Mouse (Mus musculus) hindbrain, embryonic 15.5 days (tissue): ENCODE measurements at regions not wholly inside any gene's neighbourhood (a gene's known extent, or its start where the extent isn't known, plus 50 kb on each side); places are given as distances from the start of the nearest gene placed in this dataset.
"Not testable (repeated sequence)": the region's sequence is repeated elsewhere in the genome, so short reads cannot be mapped to it uniquely, and the experiment has no call there.

ENCODE experiments used
- ATAC-seq: fragments of 200-750 bp; cut with Nextera tagmentation; 2 replicates; pipeline ENCODE4 v1.8.0; 2017; ENCODE audit warnings: low read depth, moderate number of reproducible peaks, moderate TSS enrichment; ENCODE audit not compliant: low FRiP score
- H3K27ac ChIP-seq: fragments of 300-500 bp; sonication (generic); replicated peaks from 2 replicates; pipeline ENCODE4 v1.5.1; 2015; ENCODE audit warnings: mild to moderate bottlenecking, inconsistent platforms
- H3K27me3 ChIP-seq: fragments of 300-500 bp; sonication (generic); 2 replicates; pipeline ENCODE4 v1.6.1; 2015; ENCODE audit warnings: control low read depth, inconsistent platforms
- H3K36me3 ChIP-seq: fragments of 300-500 bp; sonication (generic); 2 replicates; pipeline ENCODE4 v1.6.1; 2015; ENCODE audit warnings: control low read depth, inconsistent platforms
- H3K4me1 ChIP-seq: fragments of 300-500 bp; sonication (generic); replicated peaks from 2 replicates; pipeline ENCODE4 v1.6.1; 2015; ENCODE audit warnings: control low read depth, inconsistent platforms
- H3K4me2 ChIP-seq: fragments of 300-500 bp; sonication (generic); 2 replicates; pipeline ENCODE4 v1.6.1; 2015; ENCODE audit warnings: moderate library complexity, mild to moderate bottlenecking, inconsistent platforms
- H3K4me3 ChIP-seq: fragments of 300-500 bp; sonication (generic); 2 replicates; pipeline ENCODE4 v1.5.1; 2015; ENCODE audit warnings: mild to moderate bottlenecking, inconsistent platforms
- H3K9ac ChIP-seq: fragments of 300-500 bp; sonication (generic); 2 replicates; pipeline ENCODE4 v1.6.1; 2015; ENCODE audit warnings: inconsistent platforms
- H3K9me3 ChIP-seq: fragments of 300-500 bp; sonication (generic); 2 replicates; pipeline ENCODE4 v1.6.1; 2016; ENCODE audit warnings: control low read depth, inconsistent platforms
- WGBS: fragments of 180-500 bp; shearing (Covaris S2); methylation state at CpG from one replicate; pipeline ENCODE4 v1.1.7; 2015; 5-methylcytosine and 5-hydroxymethylcytosine counted together

GRCm38 (mm10) chr6:143442361-143442760, 275.3 kb downstream of the Etnk1 start:
- no peak for ATAC-seq
- H3K27ac ChIP-seq = no peak overlapping the region
- no peaks in the 10 kb centered on the region for H3K27me3 ChIP-seq
- no peak overlapping the region for H3K4me2 ChIP-seq
- H3K4me3 ChIP-seq = no peak overlapping the region
- no peaks in the 10 kb centered on the region for H3K9me3 ChIP-seq
- no peak overlapping the region for H3K9ac ChIP-seq
- peaks cover 14% of the 10 kb centered on the region for H3K4me1 ChIP-seq
- 86% methylated on average over 8 of the region's 8 CpGs for WGBS
- no peaks in the 10 kb centered on the region for H3K36me3 ChIP-seq

GRCm38 (mm10) chr6:143443446-143443845, 276.4 kb downstream of the Etnk1 start:
- Histone ChIP-seq H3K27ac (no peak overlapping the region), H3K4me2 (no peak overlapping the region), H3K9ac (no peak overlapping the region), H3K36me3 (no peaks in the 10 kb centered on the region), H3K27me3 (no peaks in the 10 kb centered on the region), H3K4me1 (0 out of 2 replicates have a peak, but pooled peaks cover 3% of the 10 kb centered on the region), H3K4me3 (no peak overlapping the region), H3K9me3 (no peaks in the 10 kb centered on the region)
- 91% methylated on average over 6 of the region's 6 CpGs for WGBS
- ATAC-seq = no peak

GRCm38 (mm10) chr6:143444782-143445181, 277.8 kb downstream of the Etnk1 start:
- Histone ChIP-seq H3K4me1 (no peaks in the 10 kb centered on the region), H3K9ac (no peak overlapping the region), H3K27ac (no peak overlapping the region), H3K4me2 (no peak overlapping the region), H3K9me3 (no peaks in the 10 kb centered on the region), H3K27me3 (no peaks in the 10 kb centered on the region), H3K36me3 (no peaks in the 10 kb centered on the region), H3K4me3 (no peak overlapping the region)
- 82% methylated on average over 3 of the region's 3 CpGs for WGBS
- no peak for ATAC-seq

- Histone ChIP-seq H3K27ac (no peak overlapping the region), H3K9ac (no peak overlapping the region), H3K4me3 (no peak overlapping the region), H3K9me3 (no peaks in the 10 kb centered on the region), H3K4me2 (no peak overlapping the region), H3K36me3 (no peaks in the 10 kb centered on the region), H3K4me1 (no peaks in the 10 kb centered on the region), H3K27me3 (no peaks in the 10 kb centered on the region)
- ATAC-seq = no peak
- 82% methylated on average over 13 of the region's 13 CpGs for WGBS
Measured at GRCm38 (mm10) chr6:143445834-143446552, 279.0 kb downstream of the Etnk1 start.

GRCm38 (mm10) chr6:143447060-143447459, 280.0 kb downstream of the Etnk1 start:
- WGBS = 67% methylated on average over 5 of the region's 5 CpGs

GRCm38 (mm10) chr6:143449071-143449470, 282.1 kb downstream of the Etnk1 start:
- ATAC-seq = no peak
- Histone ChIP-seq H3K9ac (no peak overlapping the region), H3K36me3 (no peaks in the 10 kb centered on the region), H3K4me1 (no peaks in the 10 kb centered on the region), H3K9me3 (no peaks in the 10 kb centered on the region), H3K4me3 (no peak overlapping the region), H3K4me2 (no peak overlapping the region), H3K27me3 (no peaks in the 10 kb centered on the region), H3K27ac (no peak overlapping the region)
- WGBS = 75% methylated on average over 4 of the region's 4 CpGs

More at GRCm38 (mm10) chr6:143447060-143447459, 280.0 kb downstream of the Etnk1 start:
- Histone ChIP-seq H3K9ac (no peak overlapping the region), H3K4me1 (no peaks in the 10 kb centered on the region), H3K27ac (no peak overlapping the region), H3K27me3 (no peaks in the 10 kb centered on the region), H3K4me3 (no peak overlapping the region), H3K36me3 (no peaks in the 10 kb centered on the region), H3K9me3 (no peaks in the 10 kb centered on the region), H3K4me2 (no peak overlapping the region)
- ATAC-seq = no peak

GRCm38 (mm10) chr6:143451869-143452268, 284.8 kb downstream of the Etnk1 start:
- H3K36me3 ChIP-seq = no peaks in the 10 kb centered on the region
- no peak overlapping the region for H3K9ac ChIP-seq
- 92% methylated on average over 6 of the region's 6 CpGs for WGBS
- no peak overlapping the region for H3K27ac ChIP-seq
- H3K4me2 ChIP-seq = no peak overlapping the region
- no peaks in the 10 kb centered on the region for H3K27me3 ChIP-seq
- ATAC-seq = no peak
- H3K9me3 ChIP-seq = no peaks in the 10 kb centered on the region
- no peaks in the 10 kb centered on the region for H3K4me1 ChIP-seq
- H3K4me3 ChIP-seq = no peak overlapping the region

- no peak overlapping the region for H3K27ac ChIP-seq
- H3K4me3 ChIP-seq = no peak overlapping the region
- no peak overlapping the region for H3K9ac ChIP-seq
- no peaks in the 10 kb centered on the region for H3K9me3 ChIP-seq
- ATAC-seq = no peak
- no peaks in the 10 kb centered on the region for H3K27me3 ChIP-seq
- H3K36me3 ChIP-seq = no peaks in the 10 kb centered on the region
- H3K4me1 ChIP-seq = no peaks in the 10 kb centered on the region
- H3K4me2 ChIP-seq = no peak overlapping the region
- WGBS = 93% methylated on average over 9 of the region's 9 CpGs
Measured at GRCm38 (mm10) chr6:143454695-143455218, 287.7 kb downstream of the Etnk1 start.

- H3K4me1 ChIP-seq = no peaks in the 10 kb centered on the region
- ATAC-seq = no peak
- no peak overlapping the region for H3K4me2 ChIP-seq
- no peak overlapping the region for H3K27ac ChIP-seq
- H3K9ac ChIP-seq = no peak overlapping the region
- H3K4me3 ChIP-seq = no peak overlapping the region
- WGBS = 80% methylated on average over 12 of the region's 12 CpGs
- H3K36me3 ChIP-seq = no peaks in the 10 kb centered on the region
- H3K27me3 ChIP-seq = no peaks in the 10 kb centered on the region
- H3K9me3 ChIP-seq = no peaks in the 10 kb centered on the region
Measured at GRCm38 (mm10) chr6:143464907-143465537, 298.0 kb downstream of the Etnk1 start.

- H3K9me3 ChIP-seq, H3K4me3 ChIP-seq, H3K36me3 ChIP-seq, H3K27ac ChIP-seq, H3K4me2 ChIP-seq, H3K4me1 ChIP-seq, ATAC-seq, H3K27me3 ChIP-seq, H3K9ac ChIP-seq: not testable (repeated sequence)
- 97% methylated on average over 12 of the region's 12 CpGs for WGBS
Measured at GRCm38 (mm10) chr6:143472676-143473075, 305.7 kb downstream of the Etnk1 start.

- Histone ChIP-seq H3K36me3 (no peaks in the 10 kb centered on the region), H3K27ac (no peak overlapping the region), H3K9me3 (no peaks in the 10 kb centered on the region), H3K4me1 (no peaks in the 10 kb centered on the region), H3K4me3 (no peak overlapping the region), H3K27me3 (no peaks in the 10 kb centered on the region), H3K4me2 (no peak overlapping the region), H3K9ac (no peak overlapping the region)
- 83% methylated on average over 5 of the region's 5 CpGs for WGBS
- no peak for ATAC-seq
Measured at GRCm38 (mm10) chr6:143474396-143474795, 307.4 kb downstream of the Etnk1 start.

GRCm38 (mm10) chr6:143475296-143475695, 308.3 kb downstream of the Etnk1 start:
- 74% methylated on average over 7 of the region's 7 CpGs for WGBS
- H3K4me2 ChIP-seq = no peak overlapping the region
- no peak overlapping the region for H3K4me3 ChIP-seq
- H3K4me1 ChIP-seq = no peaks in the 10 kb centered on the region
- H3K9ac ChIP-seq = no peak overlapping the region
- H3K9me3 ChIP-seq = no peaks in the 10 kb centered on the region
- no peak for ATAC-seq
- H3K27ac ChIP-seq = no peak overlapping the region
- no peaks in the 10 kb centered on the region for H3K36me3 ChIP-seq
- no peaks in the 10 kb centered on the region for H3K27me3 ChIP-seq
